Mouse (Mus musculus): ENCODE measurements around the gene Ube2e2.

- no peak for TF ChIP-seq CTCF (IDR thresholded peaks at IDR 0.05)
- no peak for TF ChIP-seq POLR2A (IDR thresholded peaks at IDR 0.05; ENCODE audit: insufficient read depth, low read depth, low read length)
Observed at GRCm38 (mm10) chr14:18547541-18547940, 346.5 kb downstream of the Ube2e2 start.

Data from heart, adult 2 months (tissue).